Mouse (Mus musculus) layer of hippocampus, postnatal 36 days (tissue): Measurements from ENCODE around the gene Cela2a. TPM values are rescaled to one million over a fixed set of nuclear protein-coding genes. Genes with fewer than 3 reads are reported as not detected.

Experiments used
- DNase-seq, 2 experiments: peaks; one replicate each; pipeline ENCODE4 v3.0.0; 2022
- total RNA-seq, 2 experiments: library from RNA; stranded (reverse); gene quantifications; 2 replicates each; pipeline ENCODE4 v1.2.3; 2021

Gene Cela2a
- total RNA-seq: not detected

- DNase-seq: no peak
Measured at GRCm38 (mm10) chr4:141826060-141826459, at the start of gene Cela2a. Cela2a (minus strand) TSS chr4:141826160.

GRCm38 (mm10) chr4:141875481-141876108 lies 49.6 kb upstream of the Cela2a start:
- no peak for DNase-seq

GRCm38 (mm10) chr4:141874601-141875460 lies 48.9 kb upstream of the Cela2a start, which contains the start of gene Efhd2:
Efhd2 (minus strand) TSS chr4:141874920.
- peak; percentile 78 to 81 for DNase-seq

- no peak for DNase-seq
Measured at GRCm38 (mm10) chr4:141874111-141874600, 48.2 kb upstream of the Cela2a start.

GRCm38 (mm10) chr4:141872977-141873376 lies 47.0 kb upstream of the Cela2a start:
- no peak for DNase-seq

GRCm38 (mm10) chr4:141871909-141872308 lies 45.9 kb upstream of the Cela2a start:
- peak in 1 of 2 experiments; percentile 79 for DNase-seq

- DNase-seq: no peak
Measured at GRCm38 (mm10) chr4:141871333-141871725, 45.4 kb upstream of the Cela2a start.

- DNase-seq: no peak
Measured at GRCm38 (mm10) chr4:141870666-141871332, 44.8 kb upstream of the Cela2a start.

- DNase-seq: no peak
Measured at GRCm38 (mm10) chr4:141869436-141870215, 43.7 kb upstream of the Cela2a start.

- DNase-seq: no peak
Measured at GRCm38 (mm10) chr4:141868051-141868450, 42.1 kb upstream of the Cela2a start.

- DNase-seq: no peak
Measured at GRCm38 (mm10) chr4:141867498-141867897, 41.5 kb upstream of the Cela2a start.

GRCm38 (mm10) chr4:141866933-141867490 lies 41.1 kb upstream of the Cela2a start:
- no peak for DNase-seq

GRCm38 (mm10) chr4:141865600-141865999 lies 39.6 kb upstream of the Cela2a start:
- no peak for DNase-seq

- no peak for DNase-seq
Measured at GRCm38 (mm10) chr4:141865006-141865405, 39.0 kb upstream of the Cela2a start.

- DNase-seq: no peak
Measured at GRCm38 (mm10) chr4:141864506-141864905, 38.5 kb upstream of the Cela2a start.

GRCm38 (mm10) chr4:141863726-141864280 lies 37.8 kb upstream of the Cela2a start:
- DNase-seq: no peak

GRCm38 (mm10) chr4:141862867-141863266 lies 36.9 kb upstream of the Cela2a start:
- DNase-seq: no peak

- no peak for DNase-seq
Measured at GRCm38 (mm10) chr4:141861591-141862295, 35.8 kb upstream of the Cela2a start.

GRCm38 (mm10) chr4:141860246-141860841 lies 34.4 kb upstream of the Cela2a start:
- no peak for DNase-seq

- DNase-seq: no peak
Measured at GRCm38 (mm10) chr4:141859351-141859750, 33.4 kb upstream of the Cela2a start.
